Mouse (Mus musculus) midbrain, embryonic 14.5 days (tissue): Measurements from ENCODE around the gene Rpf2. TPM values are rescaled to one million over a fixed set of nuclear protein-coding genes. Genes with fewer than 3 reads are reported as not detected.
A peak's percentile ranks its signal among the peaks of the same experiment; 100 is the strongest.

ENCODE experiments used
- ATAC-seq: fragments of 200-750 bp; cut with Nextera tagmentation; 2 replicates; pipeline ENCODE4 v1.8.0; 2017; ENCODE audit warnings: moderate number of reproducible peaks, moderate library complexity; ENCODE audit not compliant: low FRiP score, low TSS enrichment
- DNase-seq: peaks from one replicate; pipeline ENCODE4 v3.0.0-alpha.2; 2015
- H3K27ac ChIP-seq: fragments of 300-500 bp; sonication (generic); replicated peaks from 2 replicates; pipeline ENCODE4 v1.5.1; 2014; ENCODE audit warnings: mild to moderate bottlenecking, low read depth, low read length, moderate library complexity
- H3K27me3 ChIP-seq: fragments of 300-500 bp; sonication (generic); 2 replicates; pipeline ENCODE4 v1.6.1; 2014; ENCODE audit warnings: low read length, control low read depth, mixed read lengths; ENCODE audit not compliant: control insufficient read depth, insufficient read depth
- H3K36me3 ChIP-seq: fragments of 300-500 bp; sonication (generic); 2 replicates; pipeline ENCODE4 v1.6.1; 2014; ENCODE audit warnings: low read length, control low read depth; ENCODE audit not compliant: control insufficient read depth, insufficient read depth
- H3K4me1 ChIP-seq: fragments of 300-500 bp; sonication (generic); 2 replicates; pipeline ENCODE4 v1.6.1; 2014; ENCODE audit warnings: mild to moderate bottlenecking, antibody characterized with exemption, low read length, control low read depth; ENCODE audit not compliant: control insufficient read depth, insufficient read depth
- H3K4me2 ChIP-seq: fragments of 300-500 bp; sonication (generic); 2 replicates; pipeline ENCODE4 v1.6.1; 2014; ENCODE audit warnings: mild to moderate bottlenecking, low read length, moderate library complexity
- H3K4me3 ChIP-seq: fragments of 300-500 bp; sonication (generic); replicated peaks from 2 replicates; pipeline ENCODE4 v1.5.1; 2014; ENCODE audit warnings: low read depth, low read length
- H3K9ac ChIP-seq: fragments of 300-500 bp; sonication (generic); replicated peaks from 2 replicates; pipeline ENCODE4 v1.6.1; 2014; ENCODE audit warnings: mild to moderate bottlenecking, low read length, moderate library complexity
- H3K9me3 ChIP-seq: fragments of 300-500 bp; sonication (generic); 2 replicates; pipeline ENCODE4 v1.6.1; 2016; ENCODE audit warnings: low read length, control low read depth, mixed read lengths; ENCODE audit not compliant: control insufficient read depth
- WGBS: fragments of 180-500 bp; shearing (Covaris S2); extraction: QIAGEN DNeasy Blood & Tissue Kit; methylation state at CpG from one replicate; pipeline ENCODE4 v1.1.7; 2014; 5-methylcytosine and 5-hydroxymethylcytosine counted together
- polyA plus RNA-seq: library from polyadenylated mRNA; unstranded; fragments of >200 nt; fragmentation: Nextera tagmentation; extraction: Ambion mirVana; gene quantifications from 2 replicates; pipeline ENCODE4 v1.2.1, GENCODE M21; 2014

The Rpf2 gene
- polyA plus RNA-seq, 1 experiment from 2014 or later, result 73.7 TPM

GRCm38 (mm10) chr10:40190871-40191270, 56.0 kb downstream of the Rpf2 start:
- Histone ChIP-seq H3K9ac (no peak overlapping the region), H3K36me3 (no peaks in the 10 kb centered on the region), H3K4me1 (no peaks in the 10 kb centered on the region), H3K9me3 (no peaks in the 10 kb centered on the region), H3K27ac (no peak overlapping the region), H3K4me3 (no peak overlapping the region), H3K4me2 (no peak overlapping the region), H3K27me3 (no peaks in the 10 kb centered on the region)
- ATAC-seq (no peak), DNase-seq (no peak)
- WGBS, result 93% methylated on average over 8 of the region's 8 CpGs

GRCm38 (mm10) chr10:40189689-40190088, 57.1 kb downstream of the Rpf2 start:
- Histone ChIP-seq H3K9me3 (no peaks in the 10 kb centered on the region), H3K27ac (no peak overlapping the region), H3K4me2 (no peak overlapping the region), H3K4me1 (no peaks in the 10 kb centered on the region), H3K36me3 (no peaks in the 10 kb centered on the region), H3K27me3 (no peaks in the 10 kb centered on the region), H3K9ac (no peak overlapping the region), H3K4me3 (no peak overlapping the region)
- 97% methylated on average over 2 of the region's 2 CpGs for WGBS
- DNase-seq (no peak), ATAC-seq (no peak)

GRCm38 (mm10) chr10:40188831-40189230, 58.0 kb downstream of the Rpf2 start:
- Histone ChIP-seq H3K9ac (no peak overlapping the region), H3K9me3 (no peaks in the 10 kb centered on the region), H3K36me3 (no peaks in the 10 kb centered on the region), H3K4me3 (no peak overlapping the region), H3K27me3 (no peaks in the 10 kb centered on the region), H3K4me1 (no peaks in the 10 kb centered on the region), H3K27ac (no peak overlapping the region), H3K4me2 (no peak overlapping the region)
- DNase-seq (no peak), ATAC-seq (no peak)
- 81% methylated on average over 3 of the region's 3 CpGs for WGBS

- H3K9ac ChIP-seq, result no peak overlapping the region
- ATAC-seq (no peak), DNase-seq (no peak)
- H3K36me3 ChIP-seq, result no peaks in the 10 kb centered on the region
- H3K27me3 ChIP-seq, result no peaks in the 10 kb centered on the region
- no peaks in the 10 kb centered on the region for H3K4me1 ChIP-seq
- no peak overlapping the region for H3K27ac ChIP-seq
- H3K4me2 ChIP-seq, result no peak overlapping the region
- no peaks in the 10 kb centered on the region for H3K9me3 ChIP-seq
- H3K4me3 ChIP-seq, result no peak overlapping the region
These were observed 60.9 kb downstream of the Rpf2 start for GRCm38 (mm10) chr10:40185956-40186355.

- ATAC-seq, result no peak
- WGBS, result 86% methylated on average over 2 of the region's 2 CpGs
- no peaks in the 10 kb centered on the region for H3K27me3 ChIP-seq
These were observed 66.8 kb downstream of the Rpf2 start for GRCm38 (mm10) chr10:40180011-40180410.

GRCm38 (mm10) chr10:40179142-40179541, 67.7 kb downstream of the Rpf2 start:
- Histone ChIP-seq H3K4me3 (no peak overlapping the region), H3K27ac (no peak overlapping the region), H3K27me3 (no peaks in the 10 kb centered on the region), H3K4me2 (no peak overlapping the region), H3K9me3 (no peaks in the 10 kb centered on the region), H3K4me1 (no peaks in the 10 kb centered on the region), H3K36me3 (no peaks in the 10 kb centered on the region), H3K9ac (no peak overlapping the region)
- DNase-seq (no peak), ATAC-seq (no peak)
- WGBS, result 90% methylated on average over 5 of the region's 5 CpGs

More at GRCm38 (mm10) chr10:40180011-40180410, 66.8 kb downstream of the Rpf2 start:
- Histone ChIP-seq H3K4me2 (no peak overlapping the region), H3K9me3 (no peaks in the 10 kb centered on the region), H3K27ac (no peak overlapping the region), H3K9ac (no peak overlapping the region), H3K36me3 (no peaks in the 10 kb centered on the region), H3K4me1 (no peaks in the 10 kb centered on the region), H3K4me3 (no peak overlapping the region)
- DNase-seq, result no peak

GRCm38 (mm10) chr10:40177323-40177962, 69.4 kb downstream of the Rpf2 start:
- Histone ChIP-seq H3K27ac (no peak overlapping the region), H3K9ac (no peak overlapping the region), H3K4me3 (no peak overlapping the region), H3K9me3 (no peaks in the 10 kb centered on the region), H3K4me2 (no peak overlapping the region), H3K4me1 (no peaks in the 10 kb centered on the region), H3K36me3 (no peaks in the 10 kb centered on the region), H3K27me3 (no peaks in the 10 kb centered on the region)
- ATAC-seq (no peak), DNase-seq (peak; percentile 10)
- 63% methylated on average over 6 of the region's 6 CpGs for WGBS

Other genes starting within 250 kb of the Rpf2 start
- 0.35 and 0.50 TPM in 2 replicates for gene Mfsd4b1, start 221.8 kb downstream of the Rpf2 start, polyA plus RNA-seq
- 1.2 and 3.2 TPM in 2 replicates for gene Slc16a10, start 104.8 kb downstream of the Rpf2 start, polyA plus RNA-seq
- gene Gtf3c6, start 11.1 kb upstream of the Rpf2 start, polyA plus RNA-seq, result 86.6 and 91.5 TPM in 2 replicates
- 37.4 and 46.0 TPM in 2 replicates for gene Amd1, start 55.1 kb upstream of the Rpf2 start, polyA plus RNA-seq
- 9.4 and 13.1 TPM in 2 replicates for gene Cdk19, start 92.5 kb upstream of the Rpf2 start, polyA plus RNA-seq